Mouse (Mus musculus): Measurements from ENCODE around the gene Lhfpl1.
"Not testable (repeated sequence)": the region's sequence is repeated elsewhere in the genome, so short reads cannot be mapped to it uniquely, and the experiment has no call there.

DNA sequence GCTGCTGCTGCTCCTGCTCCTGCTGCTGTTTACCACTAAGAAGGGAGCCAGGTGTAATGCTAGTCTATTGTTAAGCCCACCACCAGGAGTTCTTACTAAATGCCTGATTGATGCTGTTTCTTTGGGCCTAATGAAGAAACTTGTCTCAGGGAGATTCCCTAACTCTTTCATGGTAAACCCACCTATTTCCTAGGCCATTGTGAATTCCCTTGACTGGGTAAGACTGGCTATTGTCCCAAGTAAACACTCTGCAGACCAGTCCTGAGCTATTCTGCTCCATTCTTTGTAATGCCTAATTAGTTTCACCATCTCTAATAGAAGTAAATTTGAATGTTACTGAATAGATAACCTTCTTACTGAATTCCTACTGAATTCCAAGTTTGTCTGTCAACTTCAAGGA, 48.7 kb downstream of the Lhfpl1 start:
- TF ChIP-seq CTCF (IDR thresholded peaks at IDR 0.05; ENCODE audit: insufficient read depth, low read length); POLR2A (IDR thresholded peaks at IDR 0.05; ENCODE audit: borderline replicate concordance, extremely low read depth, low read depth, low read length): not testable (repeated sequence)
